Mouse (Mus musculus): ENCODE data around the gene Tril. TPM values are rescaled to one million over a fixed set of nuclear protein-coding genes. Genes with fewer than 3 reads are reported as not detected.

Tril gene
- polyA plus RNA-seq, 2 experiments: 0.16 to 0.27 TPM

- DNase-seq (ENCODE audit: low read depth in 3 of 3, low spot score in 3 of 3): no peak
- WGBS (ENCODE audit: insufficient replicate concordance): 13% methylated on average over 33 of the region's 33 CpGs
- Histone ChIP-seq H3K4me2 (ENCODE audit: low read depth) (peak overlapping the region; percentile 36), H3K27ac (no peak overlapping the region), H3K36me3 (replicated peaks; ENCODE audit: control insufficient read depth, insufficient read depth, low read depth) (no peaks in the 10 kb centered on the region), H3K9ac (replicated peaks) (no peak overlapping the region), H3K9me3 (ENCODE audit: control insufficient read depth, low read length) (no peaks in the 10 kb centered on the region), H3K27me3 (ENCODE audit: control insufficient read depth, insufficient read depth, low read length) (peaks cover 56% of the 10 kb centered on the region), H3K4me3 (ENCODE audit: insufficient read depth in 1 of 2, low read depth in 2 of 2, low read length in 2 of 2) (peak overlapping the region in 1 of 2 experiments; percentile 3; a peak in 1 of 4 replicates), H3K4me1 (replicated peaks; ENCODE audit: control insufficient read depth in 2 of 2, insufficient read depth in 2 of 2, low read length in 1 of 2) (no peaks in the 10 kb centered on the region)
- no peak for ATAC-seq (ENCODE audit: insufficient read depth)
- TF ChIP-seq CTCF (IDR thresholded peaks at IDR 0.05; ENCODE audit: low read depth): no peak
- no peak for TF ChIP-seq EP300 (IDR thresholded peaks at IDR 0.05; ENCODE audit: low read depth)
Measured at GRCm38 (mm10) chr6:53817763-53818174, 2.9 kb downstream of the Tril start.

GRCm38 (mm10) chr6:53816661-53817060 lies 4.0 kb downstream of the Tril start:
- peaks cover 47% of the 10 kb centered on the region for H3K27me3 ChIP-seq (ENCODE audit: control insufficient read depth, insufficient read depth, low read length)
- H3K36me3 ChIP-seq (replicated peaks; ENCODE audit: control insufficient read depth, insufficient read depth, low read depth): no peaks in the 10 kb centered on the region
- H3K9ac ChIP-seq (replicated peaks): no peak overlapping the region
- DNase-seq (ENCODE audit: low read depth in 3 of 3, low spot score in 3 of 3) (no peak), ATAC-seq (ENCODE audit: insufficient read depth) (no peak)
- no peaks in the 10 kb centered on the region for H3K4me1 ChIP-seq (replicated peaks; ENCODE audit: control insufficient read depth in 2 of 2, insufficient read depth in 2 of 2, low read length in 1 of 2)
- 61% methylated on average over 8 of the region's 8 CpGs for WGBS (ENCODE audit: insufficient replicate concordance)
- no peak overlapping the region for H3K4me3 ChIP-seq (ENCODE audit: insufficient read depth in 1 of 2, low read depth in 2 of 2, low read length in 2 of 2)
- no peak overlapping the region for H3K4me2 ChIP-seq (ENCODE audit: low read depth)
- no peak for TF ChIP-seq EP300 (IDR thresholded peaks at IDR 0.05; ENCODE audit: low read depth)
- TF ChIP-seq CTCF (IDR thresholded peaks at IDR 0.05; ENCODE audit: low read depth): no peak
- no peaks in the 10 kb centered on the region for H3K9me3 ChIP-seq (ENCODE audit: control insufficient read depth, low read length)
- H3K27ac ChIP-seq: no peak overlapping the region

- DNase-seq (ENCODE audit: low read depth in 3 of 3, low spot score in 3 of 3): no peak
- H3K9ac ChIP-seq (replicated peaks): no peak overlapping the region
- TF ChIP-seq CTCF (IDR thresholded peaks at IDR 0.05; ENCODE audit: low read depth): no peak
- TF ChIP-seq EP300 (IDR thresholded peaks at IDR 0.05; ENCODE audit: low read depth): no peak
- H3K27ac ChIP-seq: no peak overlapping the region
- H3K9me3 ChIP-seq (ENCODE audit: control insufficient read depth, low read length): no peaks in the 10 kb centered on the region
- no peak for ATAC-seq (ENCODE audit: insufficient read depth)
- no peaks in the 10 kb centered on the region for H3K4me1 ChIP-seq (replicated peaks; ENCODE audit: control insufficient read depth in 2 of 2, insufficient read depth in 2 of 2, low read length in 1 of 2)
- no peaks in the 10 kb centered on the region for H3K36me3 ChIP-seq (replicated peaks; ENCODE audit: control insufficient read depth, insufficient read depth, low read depth)
- no peak overlapping the region for H3K4me3 ChIP-seq (ENCODE audit: insufficient read depth in 1 of 2, low read depth in 2 of 2, low read length in 2 of 2)
- H3K27me3 ChIP-seq (ENCODE audit: control insufficient read depth, insufficient read depth, low read length): peaks cover 38% of the 10 kb centered on the region
- H3K4me2 ChIP-seq (ENCODE audit: low read depth): no peak overlapping the region
- WGBS (ENCODE audit: insufficient replicate concordance): 39% methylated on average over 7 of the region's 7 CpGs
Measured at GRCm38 (mm10) chr6:53815691-53816090, 4.9 kb downstream of the Tril start.

- Histone ChIP-seq H3K9ac (replicated peaks) (no peak overlapping the region), H3K4me2 (ENCODE audit: low read depth) (no peak overlapping the region), H3K27me3 (ENCODE audit: control insufficient read depth, insufficient read depth, low read length) (peaks cover 23% of the 10 kb centered on the region), H3K36me3 (replicated peaks; ENCODE audit: control insufficient read depth, insufficient read depth, low read depth) (no peaks in the 10 kb centered on the region), H3K4me1 (replicated peaks; ENCODE audit: control insufficient read depth in 2 of 2, insufficient read depth in 2 of 2, low read length in 1 of 2) (no peaks in the 10 kb centered on the region), H3K4me3 (ENCODE audit: insufficient read depth in 1 of 2, low read depth in 2 of 2, low read length in 2 of 2) (no peak overlapping the region), H3K27ac (no peak overlapping the region), H3K9me3 (ENCODE audit: control insufficient read depth, low read length) (no peaks in the 10 kb centered on the region)
- no peak for DNase-seq (ENCODE audit: low read depth in 3 of 3, low spot score in 3 of 3)
- no peak for ATAC-seq (ENCODE audit: insufficient read depth)
- TF ChIP-seq EP300 (IDR thresholded peaks at IDR 0.05; ENCODE audit: low read depth) (no peak), CTCF (IDR thresholded peaks at IDR 0.05; ENCODE audit: low read depth) (no peak)
Measured at GRCm38 (mm10) chr6:53814214-53814613, 6.4 kb downstream of the Tril start.

- H3K4me3 ChIP-seq (ENCODE audit: insufficient read depth in 1 of 2, low read depth in 2 of 2, low read length in 2 of 2): no peak overlapping the region
- no peak for TF ChIP-seq CTCF (IDR thresholded peaks at IDR 0.05; ENCODE audit: low read depth)
- no peak for TF ChIP-seq EP300 (IDR thresholded peaks at IDR 0.05; ENCODE audit: low read depth)
- ATAC-seq (ENCODE audit: insufficient read depth) (no peak), DNase-seq (ENCODE audit: low read depth in 3 of 3, low spot score in 3 of 3) (no peak)
- WGBS (ENCODE audit: insufficient replicate concordance): 35% methylated on average over 3 of the region's 3 CpGs
- no peaks in the 10 kb centered on the region for H3K9me3 ChIP-seq (ENCODE audit: control insufficient read depth, low read length)
- no peaks in the 10 kb centered on the region for H3K4me1 ChIP-seq (replicated peaks; ENCODE audit: control insufficient read depth in 2 of 2, insufficient read depth in 2 of 2, low read length in 1 of 2)
- H3K36me3 ChIP-seq (replicated peaks; ENCODE audit: control insufficient read depth, insufficient read depth, low read depth): no peaks in the 10 kb centered on the region
- no peak overlapping the region for H3K4me2 ChIP-seq (ENCODE audit: low read depth)
- no peak overlapping the region for H3K9ac ChIP-seq (replicated peaks)
- H3K27ac ChIP-seq: no peak overlapping the region
- peaks cover 3% of the 10 kb centered on the region for H3K27me3 ChIP-seq (ENCODE audit: control insufficient read depth, insufficient read depth, low read length)
Measured at GRCm38 (mm10) chr6:53812242-53812641, 8.4 kb downstream of the Tril start.
